Mouse (Mus musculus): ENCODE results near the gene Susd4.

Susd4 gene

GRCm38 (mm10) chr1:182863396-182863795 is 99.7 kb downstream of the Susd4 start:
- no peak for DNase-seq

GRCm38 (mm10) chr1:182867886-182868285 is 104.2 kb downstream of the Susd4 start:
- no peak for DNase-seq

DNA sequence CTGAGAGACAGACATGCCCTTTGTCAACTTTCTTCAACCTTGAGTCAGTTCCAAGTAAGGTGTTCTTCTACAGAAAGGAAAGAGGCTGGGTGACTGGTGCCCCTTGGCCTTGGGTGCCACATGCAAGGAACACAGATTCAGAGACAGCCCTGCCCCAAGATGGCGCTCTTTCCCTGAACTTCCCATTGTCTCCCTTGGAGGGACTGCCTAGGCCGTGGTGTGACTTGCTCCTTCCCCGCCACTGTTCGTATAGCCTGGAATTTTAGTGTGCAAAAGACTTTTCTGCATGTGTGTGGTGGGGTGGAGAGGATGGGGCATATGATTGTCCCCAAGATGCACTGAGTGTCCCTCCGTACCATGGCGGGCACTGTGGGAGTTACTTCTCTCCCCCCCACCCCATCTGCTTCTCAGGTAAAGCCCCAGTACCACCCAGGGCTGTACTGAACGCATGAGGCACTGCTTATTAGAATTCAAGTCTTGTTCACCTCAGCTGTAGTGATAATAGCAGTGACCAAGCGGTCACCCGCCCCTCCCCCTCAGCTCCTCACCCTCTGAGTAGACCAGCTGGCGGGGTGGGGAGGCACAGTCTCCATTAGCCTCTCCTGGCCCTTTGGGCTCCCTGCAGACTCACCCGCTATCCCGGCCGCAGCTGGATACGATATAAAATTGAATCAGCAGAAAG is 104.9 kb downstream of the Susd4 start:
- peak; percentile 50 for DNase-seq

- DNase-seq = no peak
Measured at GRCm38 (mm10) chr1:182869114-182869456, 105.4 kb downstream of the Susd4 start.

DNA sequence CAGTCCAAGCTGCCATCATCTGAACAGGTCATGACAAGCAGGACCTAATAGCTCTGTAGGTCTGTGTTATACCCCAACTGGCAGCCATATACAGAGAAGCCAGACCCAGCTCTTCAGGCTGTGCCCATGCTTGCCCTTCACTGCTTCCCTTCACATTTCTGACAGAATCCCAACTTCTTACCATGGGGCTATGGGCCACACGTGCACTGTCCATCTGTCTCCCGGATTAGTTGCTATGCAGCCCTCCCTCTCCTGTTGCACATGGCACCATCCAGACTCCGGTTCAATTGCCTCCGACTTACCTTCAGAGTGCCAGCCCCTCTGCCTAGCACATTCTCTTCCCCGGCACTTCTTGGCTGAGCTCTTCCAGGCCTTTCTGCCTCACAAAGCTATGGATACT is 114.5 kb downstream of the Susd4 start:
- no peak for DNase-seq

DNA sequence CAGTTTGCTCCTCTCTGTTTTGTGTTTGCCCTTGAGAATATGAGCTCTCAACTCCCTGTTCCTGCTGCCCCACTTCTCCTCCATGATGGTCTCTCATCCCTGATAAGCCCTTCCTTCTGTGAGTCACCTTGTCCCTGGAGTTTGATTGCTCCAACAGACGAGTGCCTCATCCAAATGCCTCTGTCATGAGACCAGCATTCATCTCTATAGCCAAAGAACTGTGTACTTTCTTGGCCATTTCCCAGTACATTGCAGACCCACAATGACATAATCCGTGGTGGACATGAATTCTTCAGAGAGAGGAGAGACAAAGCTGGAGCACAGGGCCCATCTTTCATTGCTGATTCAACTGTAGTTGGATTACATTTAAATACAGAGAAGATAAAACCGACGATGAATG is 115.1 kb downstream of the Susd4 start:
- DNase-seq = no peak

DNA sequence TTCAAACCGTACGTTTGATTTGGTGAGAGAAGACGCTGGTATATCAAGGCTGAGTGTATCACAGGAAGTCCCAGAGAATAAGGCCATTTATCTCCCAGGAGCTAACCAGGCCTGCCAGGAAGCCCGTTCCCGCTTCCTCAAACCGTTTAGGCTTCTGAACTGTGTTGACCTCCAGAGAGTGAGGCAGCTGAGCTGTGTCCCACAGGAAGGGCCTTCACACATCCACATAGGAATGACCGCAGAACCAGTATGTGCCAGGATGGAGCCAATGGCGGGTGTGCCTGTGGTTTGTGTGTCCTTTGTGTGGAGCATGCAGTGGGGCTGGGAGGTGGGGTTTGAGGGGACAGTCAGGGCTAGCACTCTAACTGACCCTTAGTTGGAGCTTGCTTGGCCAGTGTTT is 117.6 kb downstream of the Susd4 start:
- DNase-seq = peak; percentile 24

- no peak for DNase-seq
Measured at GRCm38 (mm10) chr1:182882611-182883010, 119.0 kb downstream of the Susd4 start.

GRCm38 (mm10) chr1:182895698-182896097 is 132.0 kb downstream of the Susd4 start:
- DNase-seq = peak; percentile 80

GRCm38 (mm10) chr1:182897071-182897470 is 133.4 kb downstream of the Susd4 start:
- DNase-seq = no peak

DNA sequence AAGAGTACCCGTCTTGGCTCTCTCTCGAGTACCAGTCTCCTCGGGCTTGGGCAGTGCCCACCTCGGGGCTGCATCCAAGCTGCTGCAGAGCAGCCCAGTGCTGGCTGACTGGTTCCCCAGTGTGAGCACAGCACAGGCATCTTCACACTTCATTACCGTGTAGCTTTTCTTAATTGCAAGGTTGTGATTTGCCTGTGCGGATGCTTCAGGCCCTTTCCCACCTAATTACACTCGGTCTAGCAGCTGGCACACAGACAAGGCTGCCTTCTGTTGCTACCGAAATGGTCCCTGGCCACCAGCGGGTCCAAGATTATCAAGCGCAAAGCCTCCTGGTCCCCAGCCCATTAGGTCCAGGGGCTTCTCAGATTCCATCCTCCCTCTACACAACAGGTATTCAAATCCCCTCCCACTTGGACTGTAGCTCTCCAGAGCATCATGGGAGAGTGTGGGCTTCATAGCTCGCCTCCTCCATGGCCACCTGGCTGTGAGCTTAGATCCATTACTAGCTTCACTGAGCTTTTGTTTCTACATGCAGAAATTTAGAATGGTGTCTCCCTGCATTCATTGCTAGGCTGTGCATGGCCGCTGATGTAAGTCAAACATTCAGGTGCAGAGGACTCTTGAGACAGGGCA is 134.0 kb downstream of the Susd4 start:
- no peak for DNase-seq

DNA sequence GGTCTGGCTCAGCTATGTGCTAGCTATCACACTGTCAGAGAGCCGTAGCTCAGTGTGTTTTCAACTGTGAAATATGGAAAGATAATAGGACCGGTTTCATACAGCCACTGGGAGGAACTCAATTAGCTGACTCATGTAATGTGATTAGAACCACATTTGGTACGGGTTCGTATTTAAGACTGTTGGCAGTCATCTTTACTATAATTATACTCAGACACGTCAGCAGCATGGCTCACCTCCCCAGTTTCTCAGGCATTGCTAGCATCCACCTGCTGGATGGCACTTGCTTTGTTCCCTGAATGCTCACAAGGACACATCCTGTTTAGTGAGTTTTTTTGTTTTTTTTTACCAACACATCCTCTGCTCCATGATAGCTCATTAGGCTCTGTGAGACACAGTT is 138.4 kb downstream of the Susd4 start:
- no peak for DNase-seq

DNA sequence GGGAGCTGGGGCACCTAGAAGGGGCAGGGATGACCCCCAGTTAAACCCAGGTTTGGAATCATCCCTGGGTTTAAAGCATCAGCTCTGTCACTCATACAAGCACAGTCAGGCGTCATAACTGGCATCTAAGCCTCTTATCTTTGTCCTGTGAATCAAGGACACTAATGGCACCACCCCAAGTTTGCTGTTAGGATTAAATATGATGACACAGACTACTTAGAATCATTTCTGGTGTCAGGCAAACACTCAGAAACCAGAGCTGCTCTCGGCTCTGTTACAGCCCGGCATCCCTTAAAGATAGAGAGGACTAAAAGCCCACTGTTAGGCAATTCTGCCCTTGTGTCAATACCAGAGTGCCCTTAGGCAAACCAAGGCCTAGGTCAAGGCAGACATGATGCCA is 139.2 kb downstream of the Susd4 start:
- no peak for DNase-seq

DNA sequence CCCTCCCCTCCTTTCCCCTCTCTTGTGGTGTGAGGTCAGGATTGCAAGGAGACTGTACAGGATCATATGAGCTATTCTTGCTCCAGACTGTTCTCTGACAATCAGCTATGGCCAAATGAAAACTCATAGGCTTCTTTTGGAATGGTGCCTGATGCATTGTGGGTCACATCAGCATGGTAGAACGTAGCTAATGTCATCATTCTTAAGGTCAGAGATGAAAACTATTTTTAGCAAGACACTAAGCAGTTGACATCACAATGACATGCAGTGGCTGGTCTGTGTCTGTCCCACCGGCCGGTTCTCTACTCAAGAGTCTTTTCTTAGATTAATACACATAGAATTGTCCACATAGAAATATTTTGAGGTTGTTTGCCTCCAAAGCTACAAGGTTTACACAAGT is 142.0 kb downstream of the Susd4 start:
- no peak for DNase-seq

DNA sequence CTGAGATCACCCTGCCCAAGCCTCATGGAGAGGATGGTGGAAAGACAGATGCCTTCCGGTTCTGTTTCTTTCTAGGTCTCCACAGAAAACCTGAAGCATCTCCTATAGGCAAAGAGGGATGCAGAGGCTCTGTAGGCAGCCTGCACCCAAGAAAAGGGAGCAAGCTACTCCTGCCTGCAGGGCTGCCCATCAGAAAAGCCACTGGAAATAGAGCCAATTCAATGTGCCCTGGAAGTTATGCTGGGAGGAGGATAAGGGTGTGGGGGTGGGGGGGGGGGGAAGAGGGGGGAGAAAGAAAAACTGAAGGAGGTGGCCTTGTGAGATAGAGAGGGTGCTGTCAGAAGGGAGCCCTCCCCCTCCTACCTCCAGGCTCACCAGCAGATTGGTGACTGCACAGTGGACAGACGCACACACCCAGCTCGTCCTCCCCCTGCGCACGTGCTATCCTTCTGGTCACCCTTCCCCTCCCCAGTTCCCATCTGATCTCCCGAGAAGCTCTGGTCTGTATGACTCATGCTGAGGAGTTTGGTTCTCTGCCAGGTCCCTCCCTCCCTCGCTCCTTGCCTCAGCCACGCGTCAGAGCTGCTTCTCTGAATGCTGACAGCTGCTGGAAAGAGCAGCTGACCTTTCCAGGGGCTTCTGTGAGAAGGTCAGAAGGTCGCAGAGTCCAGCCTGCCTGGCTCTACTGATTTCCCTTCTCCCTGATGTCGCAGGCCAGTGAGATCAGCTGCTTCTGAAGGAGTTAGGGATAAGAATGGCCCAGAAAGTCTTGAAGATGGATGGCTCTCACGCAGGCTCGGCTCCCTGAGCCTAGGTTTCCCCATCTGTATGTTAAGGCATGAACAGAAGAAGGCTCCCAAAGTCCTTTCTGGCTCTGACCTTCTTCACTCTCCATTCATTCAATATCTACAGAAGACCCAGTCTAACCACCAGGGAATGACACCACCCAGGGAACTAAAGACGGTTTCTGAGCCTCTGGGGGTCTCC is 144.7 kb downstream of the Susd4 start:
- DNase-seq = peak; percentile 96

DNA sequence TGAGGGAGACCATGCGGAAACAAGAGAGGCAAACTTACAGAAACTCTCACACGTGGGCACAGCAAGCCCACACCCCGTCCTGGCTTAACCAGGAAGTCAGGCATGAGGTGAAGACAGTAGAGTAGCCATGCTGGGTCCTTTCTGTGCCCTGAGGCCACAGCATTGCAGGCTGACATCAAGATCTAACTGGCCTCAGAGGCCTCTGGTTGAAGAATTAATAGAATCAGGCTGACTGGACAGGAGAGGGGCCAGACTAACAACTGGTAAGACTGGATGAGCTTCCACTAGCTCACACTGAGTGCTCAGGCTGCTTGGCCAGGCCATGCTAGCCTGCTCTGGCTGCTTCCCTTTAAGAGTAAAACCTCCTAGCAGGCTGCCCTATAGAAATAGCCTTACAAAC is 145.4 kb downstream of the Susd4 start:
- no peak for DNase-seq

GRCm38 (mm10) chr1:182909596-182909995 is 145.9 kb downstream of the Susd4 start:
- no peak for DNase-seq

DNA sequence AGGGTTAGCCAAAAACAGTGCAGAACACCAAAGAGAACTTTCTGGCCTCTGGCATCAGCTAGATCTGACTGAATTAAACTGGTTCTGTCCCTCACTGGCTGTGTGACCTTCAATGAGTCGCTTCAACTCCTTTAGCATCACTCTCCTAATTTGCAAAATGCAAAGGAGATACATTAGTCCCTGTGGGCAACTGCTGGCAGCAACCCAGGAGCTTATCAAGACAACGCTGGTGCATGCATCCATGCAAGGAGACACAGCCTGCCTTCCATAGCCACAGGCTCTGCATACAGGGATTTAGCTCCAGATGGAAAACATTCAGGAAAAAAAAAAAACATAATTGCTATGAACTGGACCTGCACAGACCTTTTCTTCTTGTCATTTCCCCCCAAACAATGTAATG is 148.9 kb downstream of the Susd4 start:
- no peak for DNase-seq

GRCm38 (mm10) chr1:182914121-182914908 is 150.7 kb downstream of the Susd4 start:
- no peak for DNase-seq

DNA sequence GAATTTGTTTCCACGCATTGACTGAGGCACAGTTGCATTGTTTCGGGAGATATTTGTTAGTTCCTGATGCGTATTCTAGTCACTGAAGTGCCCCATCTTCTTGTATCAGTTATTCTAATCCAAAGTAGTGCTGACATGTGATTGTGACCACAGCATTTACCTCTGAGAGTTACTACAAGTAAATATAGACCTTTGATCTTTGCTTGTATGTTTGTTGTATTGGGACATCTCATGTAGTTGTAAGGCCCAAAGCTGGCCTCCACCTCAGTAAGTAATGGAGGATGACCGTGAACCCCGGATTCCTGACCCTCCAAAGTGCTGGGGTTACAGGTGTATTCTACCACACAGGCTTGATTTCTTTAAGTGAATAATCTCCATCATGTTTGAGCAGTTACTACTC is 152.5 kb downstream of the Susd4 start:
- DNase-seq = no peak

DNA sequence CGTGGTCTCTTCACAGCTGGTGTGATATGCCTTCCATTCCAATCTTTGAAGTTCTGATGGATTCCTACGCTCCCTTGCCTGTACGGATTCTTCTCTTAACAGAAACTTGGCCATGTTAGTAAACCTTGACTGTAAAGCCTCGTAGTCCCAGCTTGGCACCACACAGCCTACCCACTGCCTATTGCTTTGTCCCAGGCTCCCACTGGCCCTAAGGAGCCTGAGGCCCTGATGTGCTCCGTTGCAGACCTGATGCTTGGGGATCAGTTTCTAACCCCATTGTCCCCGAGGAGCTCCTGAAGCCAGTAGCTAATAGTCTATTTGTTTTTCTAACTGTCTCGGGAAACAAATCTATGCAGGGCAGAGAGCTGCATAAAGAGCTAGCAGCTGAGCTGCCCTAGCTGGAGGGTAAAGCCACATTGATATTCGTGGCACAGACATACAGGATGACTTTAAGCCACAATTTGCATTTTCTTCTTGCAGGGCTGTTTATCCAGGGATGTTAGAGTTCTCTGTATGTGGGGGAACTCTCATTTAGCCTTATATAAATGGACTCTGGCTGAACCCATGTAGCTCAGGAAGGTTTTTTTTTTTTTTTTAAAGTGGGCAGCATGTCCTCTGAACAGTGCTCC is 155.2 kb downstream of the Susd4 start:
- no peak for DNase-seq

GRCm38 (mm10) chr1:182922824-182923223 is 159.2 kb downstream of the Susd4 start:
- no peak for DNase-seq

Measured in kidney, postnatal 10 days (tissue).